In the genomic region with DNA sequence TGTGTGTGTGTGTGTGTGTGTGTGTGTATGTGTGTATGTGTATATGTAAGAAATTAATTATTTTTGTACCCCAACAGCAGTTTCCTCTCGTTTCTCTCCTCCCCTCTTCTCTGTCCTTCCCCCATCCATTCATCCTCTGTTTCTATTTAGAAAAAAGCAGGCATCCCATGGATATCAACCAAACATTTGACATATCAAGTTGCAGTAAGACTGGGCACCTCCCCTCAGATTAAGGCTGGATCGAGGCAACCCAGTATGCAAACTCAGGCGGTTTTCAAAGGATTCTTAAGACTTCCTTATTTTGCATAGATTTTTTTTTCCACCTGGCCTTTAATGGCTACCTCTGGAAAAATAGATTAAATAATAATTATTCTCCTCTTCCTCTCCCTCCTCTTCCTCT, we compare ENCODE assay signal across 8 mouse cellular contexts. TPM values are rescaled to one million over a fixed set of nuclear protein-coding genes. Genes with fewer than 3 reads are reported as not detected.
DNase-seq lines count a peak whose midpoint lies in the region; ATAC-seq and TF ChIP-seq lines count a peak whose summit lies in the region.
"Had no signal": no experiment of that assay in that cellular context is flagged by ENCODE, and none has a peak within 500 bp of the region (broad histone marks: within the 10 kb centered on the region; RNA-seq: fewer than 3 reads in every experiment).

No protein-coding gene starts in this region.

- no peak for TF ChIP-seq CTCF in lung, embryonic 14.5 days (IDR thresholded peaks at IDR 0.05; ENCODE audit: low read depth)

- H3K27me3 ChIP-seq in lung, embryonic 14.5 days (ENCODE audit: insufficient read depth, low read length), result no peaks in the 10 kb centered on the region
- no peaks in the 10 kb centered on the region for H3K27me3 ChIP-seq in forebrain, embryonic 15.5 days
- no peaks in the 10 kb centered on the region for H3K27me3 ChIP-seq in liver, embryonic 13.5 days
- H3K27me3 ChIP-seq in stomach, embryonic 16.5 days (ENCODE audit: control insufficient read depth, insufficient read depth, low read length), result no peaks in the 10 kb centered on the region

- peak overlapping the region; percentile 86 for H3K9ac ChIP-seq in lung, embryonic 14.5 days
- peak overlapping the region; percentile 79; the same call in 1 of the 2 replicates for H3K9ac ChIP-seq in forebrain, embryonic 15.5 days (replicated peaks)
- peak overlapping the region; percentile 72; the same call in 1 of the 2 replicates for H3K9ac ChIP-seq in liver, embryonic 13.5 days
- peak overlapping the region; percentile 23; the same call in 1 of the 2 replicates for H3K9ac ChIP-seq in stomach, embryonic 16.5 days (ENCODE audit: low read length)

- H3K9me3 ChIP-seq in lung, embryonic 14.5 days (ENCODE audit: low read depth, low read length), result no peaks in the 10 kb centered on the region
- H3K9me3 ChIP-seq in forebrain, embryonic 15.5 days, result no peaks in the 10 kb centered on the region
- no peaks in the 10 kb centered on the region for H3K9me3 ChIP-seq in liver, embryonic 13.5 days (replicated peaks)
- no peaks in the 10 kb centered on the region for H3K9me3 ChIP-seq in stomach, embryonic 16.5 days (replicated peaks; ENCODE audit: control insufficient read depth, low read length)

- peak overlapping the region; percentile 61 for H3K4me3 ChIP-seq in lung, embryonic 14.5 days (ENCODE audit: low read depth, low read length)
- H3K4me3 ChIP-seq in forebrain, embryonic 15.5 days, result peak overlapping the region; percentile 70
- H3K4me3 ChIP-seq in liver, embryonic 13.5 days (replicated peaks), result peak overlapping the region; percentile 69
- peak overlapping the region; percentile 75 for H3K4me3 ChIP-seq in stomach, embryonic 16.5 days (replicated peaks; ENCODE audit: low read length)

- H3K27ac ChIP-seq in lung, embryonic 14.5 days (ENCODE audit: low read depth), result no peak overlapping the region
- 0 out of 2 replicates have a peak overlapping the region, but pooled peaks have one; percentile 62 for H3K27ac ChIP-seq in forebrain, embryonic 15.5 days (replicated peaks)
- no peak overlapping the region for H3K27ac ChIP-seq in liver, embryonic 13.5 days
- H3K27ac ChIP-seq in stomach, embryonic 16.5 days (ENCODE audit: low read length), result no peak overlapping the region

- peaks cover 18% of the 10 kb centered on the region for H3K36me3 ChIP-seq in lung, embryonic 14.5 days (ENCODE audit: insufficient read depth)
- H3K36me3 ChIP-seq in forebrain, embryonic 15.5 days, result peaks cover 14% of the 10 kb centered on the region; the same call in 1 of the 2 replicates
- H3K36me3 ChIP-seq in liver, embryonic 13.5 days, result no peaks in the 10 kb centered on the region
- H3K36me3 ChIP-seq in stomach, embryonic 16.5 days (ENCODE audit: control insufficient read depth, insufficient read depth, low read length), result peaks cover 10% of the 10 kb centered on the region; the same call in 1 of the 2 replicates

- peak overlapping the region; percentile 78 for H3K4me2 ChIP-seq in lung, embryonic 14.5 days
- H3K4me2 ChIP-seq in forebrain, embryonic 15.5 days (replicated peaks), result peak overlapping the region; percentile 59
- H3K4me2 ChIP-seq in liver, embryonic 13.5 days, result peak overlapping the region; percentile 80
- peak overlapping the region; percentile 63 for H3K4me2 ChIP-seq in stomach, embryonic 16.5 days (ENCODE audit: low read depth, low read length)

- 0 out of 2 replicates have a peak, but pooled peaks cover 4% of the 10 kb centered on the region for H3K4me1 ChIP-seq in lung, embryonic 14.5 days (ENCODE audit: insufficient read depth)
- H3K4me1 ChIP-seq in forebrain, embryonic 15.5 days, result peaks cover 18% of the 10 kb centered on the region
- H3K4me1 ChIP-seq in liver, embryonic 13.5 days (replicated peaks), result peaks cover 18% of the 10 kb centered on the region
- H3K4me1 ChIP-seq in stomach, embryonic 16.5 days (ENCODE audit: control insufficient read depth, insufficient read depth, low read length), result peaks cover 13% of the 10 kb centered on the region; the same call in 1 of the 2 replicates

- ATAC-seq in lung, embryonic 14.5 days (ENCODE audit: insufficient read depth), result no peak
- peak; percentile 33; the same call in 1 of the 2 replicates for ATAC-seq in forebrain, embryonic 15.5 days (replicated peaks)
- ATAC-seq in liver, embryonic 13.5 days (ENCODE audit: low read depth), result no peak
- ATAC-seq in stomach, embryonic 16.5 days (ENCODE audit: insufficient read depth, low FRiP score), result no peak

- WGBS in lung, embryonic 14.5 days, result 10% methylated on average over 3 of the region's 3 CpGs
- 10% methylated on average over 3 of the region's 3 CpGs for WGBS in forebrain, embryonic 15.5 days
- WGBS in liver, embryonic 13.5 days (ENCODE audit: insufficient replicate concordance), result 30% methylated on average over 3 of the region's 3 CpGs
- WGBS in stomach, embryonic 16.5 days, result 20% methylated on average over 3 of the region's 3 CpGs

- DNase-seq in lung, embryonic 14.5 days, result peak; percentile 49
- no peak for DNase-seq in lung, postnatal 36 days
- no peak for DNase-seq in liver, embryonic 13.5 days
- no peak for DNase-seq in adrenal gland, postnatal 14 days
- DNase-seq in cerebellum, postnatal 10 days, result no peak

RNA-seq across cellular contexts. Expression of gene Slc18b1, which starts 0.8 kb away (rescaled TPM):
- polyA plus RNA-seq in lung, embryonic 14.5 days (2014; fragmentation: Nextera tagmentation; extraction: Ambion mirVana), result 21.7 and 22.9 TPM in 2 replicates
- polyA plus RNA-seq in forebrain, embryonic 15.5 days (2015; fragmentation: Nextera tagmentation; extraction: Ambion mirVana), result 15.8 and 16.5 TPM in 2 replicates
- polyA plus RNA-seq in liver, embryonic 13.5 days (2015; fragmentation: Nextera tagmentation; extraction: Ambion mirVana), result 2.1 and 2.9 TPM in 2 replicates
- polyA plus RNA-seq in stomach, embryonic 16.5 days (2015; fragmentation: Nextera tagmentation; extraction: Ambion mirVana), result 15.4 and 18.3 TPM in 2 replicates
- 25.1 and 33.2 TPM in 2 replicates for total RNA-seq in adrenal gland, postnatal 14 days (2021)

RNA-seq across cellular contexts. Expression of gene Rps12, which starts 10.5 kb away (rescaled TPM):
- 235 and 246 TPM in 2 replicates for polyA plus RNA-seq in lung, embryonic 14.5 days (2014; fragmentation: Nextera tagmentation; extraction: Ambion mirVana)
- polyA plus RNA-seq in forebrain, embryonic 15.5 days (2015; fragmentation: Nextera tagmentation; extraction: Ambion mirVana), result 113 and 122 TPM in 2 replicates
- 206 and 209 TPM in 2 replicates for polyA plus RNA-seq in liver, embryonic 13.5 days (2015; fragmentation: Nextera tagmentation; extraction: Ambion mirVana)
- 152 and 178 TPM in 2 replicates for polyA plus RNA-seq in stomach, embryonic 16.5 days (2015; fragmentation: Nextera tagmentation; extraction: Ambion mirVana)
- total RNA-seq in adrenal gland, postnatal 14 days (2021), result 463 and 535 TPM in 2 replicates

RNA-seq across cellular contexts. Expression of gene Vnn3, which starts 53.7 kb away (rescaled TPM):
- polyA plus RNA-seq in lung, embryonic 14.5 days (2014; fragmentation: Nextera tagmentation; extraction: Ambion mirVana), result not detected in 2 replicates
- polyA plus RNA-seq in forebrain, embryonic 15.5 days (2015; fragmentation: Nextera tagmentation; extraction: Ambion mirVana), result 0.10 TPM in 1 of 2 replicates, not detected in the other
- polyA plus RNA-seq in liver, embryonic 13.5 days (2015; fragmentation: Nextera tagmentation; extraction: Ambion mirVana), result 0.28 and 0.42 TPM in 2 replicates
- 0.31 and 0.57 TPM in 2 replicates for polyA plus RNA-seq in stomach, embryonic 16.5 days (2015; fragmentation: Nextera tagmentation; extraction: Ambion mirVana)
- total RNA-seq in adrenal gland, postnatal 14 days (2021), result 19.2 and 36.6 TPM in 2 replicates
- total RNA-seq: hematopoietic stem cell, adult 5-6 weeks had no signal

Comparison
In these comparisons a context has a peak if more than half of its experiments do, and no peak if none do; other contexts are left out.
1. H3K9ac ChIP-seq: peak in every context shown above with its lines; median percentile 86 in lung, embryonic 14.5 days; 79 in forebrain, embryonic 15.5 days; 72 in liver, embryonic 13.5 days; 23 in stomach, embryonic 16.5 days.